Mouse (Mus musculus): ENCODE results near the gene Itgav. TPM values are rescaled to one million over a fixed set of nuclear protein-coding genes. Genes with fewer than 3 reads are reported as not detected.
"Not testable (repeated sequence)": the region's sequence is repeated elsewhere in the genome, so short reads cannot be mapped to it uniquely, and the experiment has no call there.

Gene Itgav
- polyA plus RNA-seq, 1 experiment from 2014 or later, result 32.9 TPM

- Histone ChIP-seq H3K9me3 (ENCODE audit: control insufficient read depth, low read length) (no peaks in the 10 kb centered on the region), H3K4me3 (ENCODE audit: low read depth, low read length) (no peak overlapping the region), H3K9ac (replicated peaks; ENCODE audit: low read depth, low read length) (no peak overlapping the region), H3K4me2 (ENCODE audit: low read depth, low read length) (no peak overlapping the region), H3K27me3 (ENCODE audit: control insufficient read depth, insufficient read depth, low read length) (no peaks in the 10 kb centered on the region), H3K27ac (ENCODE audit: low read depth, low read length) (no peak overlapping the region), H3K4me1 (ENCODE audit: control insufficient read depth, insufficient read depth, low read length) (no peaks in the 10 kb centered on the region), H3K36me3 (ENCODE audit: control insufficient read depth, insufficient read depth, low read length) (no peaks in the 10 kb centered on the region)
- no peak for ATAC-seq (ENCODE audit: low read depth)
- 84% methylated on average over 4 of the region's 4 CpGs for WGBS
Observed at GRCm38 (mm10) chr2:83700667-83701066, 23.5 kb upstream of the Itgav start.

GRCm38 (mm10) chr2:83702411-83702810 is 21.8 kb upstream of the Itgav start:
- Histone ChIP-seq H3K4me2 (ENCODE audit: low read depth, low read length) (no peak overlapping the region), H3K36me3 (ENCODE audit: control insufficient read depth, insufficient read depth, low read length) (no peaks in the 10 kb centered on the region), H3K4me3 (ENCODE audit: low read depth, low read length) (no peak overlapping the region), H3K9ac (replicated peaks; ENCODE audit: low read depth, low read length) (no peak overlapping the region), H3K27ac (ENCODE audit: low read depth, low read length) (no peak overlapping the region), H3K4me1 (ENCODE audit: control insufficient read depth, insufficient read depth, low read length) (no peaks in the 10 kb centered on the region), H3K27me3 (ENCODE audit: control insufficient read depth, insufficient read depth, low read length) (no peaks in the 10 kb centered on the region), H3K9me3 (ENCODE audit: control insufficient read depth, low read length) (no peaks in the 10 kb centered on the region)
- ATAC-seq (ENCODE audit: low read depth), result no peak
- WGBS, result 92% methylated on average over 5 of the region's 7 CpGs

GRCm38 (mm10) chr2:83705580-83706158 is 18.5 kb upstream of the Itgav start:
- H3K4me2 ChIP-seq (ENCODE audit: low read depth, low read length), result no peak overlapping the region
- H3K36me3 ChIP-seq (ENCODE audit: control insufficient read depth, insufficient read depth, low read length), result no peaks in the 10 kb centered on the region
- no peaks in the 10 kb centered on the region for H3K27me3 ChIP-seq (ENCODE audit: control insufficient read depth, insufficient read depth, low read length)
- WGBS, result 83% methylated on average over 9 of the region's 9 CpGs
- no peaks in the 10 kb centered on the region for H3K4me1 ChIP-seq (ENCODE audit: control insufficient read depth, insufficient read depth, low read length)
- no peak overlapping the region for H3K4me3 ChIP-seq (ENCODE audit: low read depth, low read length)
- H3K9me3 ChIP-seq (ENCODE audit: control insufficient read depth, low read length), result no peaks in the 10 kb centered on the region
- H3K9ac ChIP-seq (replicated peaks; ENCODE audit: low read depth, low read length), result no peak overlapping the region
- ATAC-seq (ENCODE audit: low read depth), result no peak
- no peak overlapping the region for H3K27ac ChIP-seq (ENCODE audit: low read depth, low read length)

GRCm38 (mm10) chr2:83709896-83710524 is 14.2 kb upstream of the Itgav start:
- no peaks in the 10 kb centered on the region for H3K27me3 ChIP-seq (ENCODE audit: control insufficient read depth, insufficient read depth, low read length)
- no peak overlapping the region for H3K4me3 ChIP-seq (ENCODE audit: low read depth, low read length)
- no peak overlapping the region for H3K9ac ChIP-seq (replicated peaks; ENCODE audit: low read depth, low read length)
- peak; percentile 17; the same call in 1 of the 2 replicates for ATAC-seq (ENCODE audit: low read depth)
- H3K36me3 ChIP-seq (ENCODE audit: control insufficient read depth, insufficient read depth, low read length), result no peaks in the 10 kb centered on the region
- WGBS, result 29% methylated on average over 11 of the region's 11 CpGs
- H3K9me3 ChIP-seq (ENCODE audit: control insufficient read depth, low read length), result no peaks in the 10 kb centered on the region
- no peak overlapping the region for H3K4me2 ChIP-seq (ENCODE audit: low read depth, low read length)
- H3K4me1 ChIP-seq (ENCODE audit: control insufficient read depth, insufficient read depth, low read length), result no peaks in the 10 kb centered on the region
- no peak overlapping the region for H3K27ac ChIP-seq (ENCODE audit: low read depth, low read length)

GRCm38 (mm10) chr2:83713281-83713680 is 10.9 kb upstream of the Itgav start:
- not testable (repeated sequence) for H3K4me1 ChIP-seq (ENCODE audit: control insufficient read depth, insufficient read depth, low read length); H3K9me3 ChIP-seq (ENCODE audit: control insufficient read depth, low read length); H3K4me2 ChIP-seq (ENCODE audit: low read depth, low read length); H3K27ac ChIP-seq (ENCODE audit: low read depth, low read length); H3K4me3 ChIP-seq (ENCODE audit: low read depth, low read length); H3K36me3 ChIP-seq (ENCODE audit: control insufficient read depth, insufficient read depth, low read length); H3K27me3 ChIP-seq (ENCODE audit: control insufficient read depth, insufficient read depth, low read length); H3K9ac ChIP-seq (replicated peaks; ENCODE audit: low read depth, low read length); ATAC-seq (ENCODE audit: low read depth)
- WGBS, result 86% methylated on average over 7 of the region's 7 CpGs

- Histone ChIP-seq H3K9me3 (ENCODE audit: control insufficient read depth, low read length) (no peaks in the 10 kb centered on the region), H3K4me3 (ENCODE audit: low read depth, low read length) (no peak overlapping the region), H3K27me3 (ENCODE audit: control insufficient read depth, insufficient read depth, low read length) (no peaks in the 10 kb centered on the region), H3K4me2 (ENCODE audit: low read depth, low read length) (no peak overlapping the region), H3K4me1 (ENCODE audit: control insufficient read depth, insufficient read depth, low read length) (no peaks in the 10 kb centered on the region), H3K27ac (ENCODE audit: low read depth, low read length) (no peak overlapping the region), H3K36me3 (ENCODE audit: control insufficient read depth, insufficient read depth, low read length) (no peaks in the 10 kb centered on the region), H3K9ac (replicated peaks; ENCODE audit: low read depth, low read length) (no peak overlapping the region)
- no peak for ATAC-seq (ENCODE audit: low read depth)
- WGBS, result 82% methylated on average over 5 of the region's 5 CpGs
Observed at GRCm38 (mm10) chr2:83713946-83714345, 10.3 kb upstream of the Itgav start.

- Histone ChIP-seq H3K4me2 (ENCODE audit: low read depth, low read length) (no peak overlapping the region), H3K4me1 (ENCODE audit: control insufficient read depth, insufficient read depth, low read length) (no peaks in the 10 kb centered on the region), H3K4me3 (ENCODE audit: low read depth, low read length) (no peak overlapping the region), H3K27me3 (ENCODE audit: control insufficient read depth, insufficient read depth, low read length) (no peaks in the 10 kb centered on the region), H3K27ac (ENCODE audit: low read depth, low read length) (no peak overlapping the region), H3K9ac (replicated peaks; ENCODE audit: low read depth, low read length) (no peak overlapping the region), H3K9me3 (ENCODE audit: control insufficient read depth, low read length) (no peaks in the 10 kb centered on the region), H3K36me3 (ENCODE audit: control insufficient read depth, insufficient read depth, low read length) (no peaks in the 10 kb centered on the region)
- 7% methylated on average over 6 of the region's 6 CpGs for WGBS
- ATAC-seq (ENCODE audit: low read depth), result peak; percentile 75; the same call in 1 of the 2 replicates
Observed at GRCm38 (mm10) chr2:83714783-83715182, 9.4 kb upstream of the Itgav start.

- H3K4me2 ChIP-seq (ENCODE audit: low read depth, low read length), result no peak overlapping the region
- no peak for ATAC-seq (ENCODE audit: low read depth)
- 93% methylated on average over 4 of the region's 4 CpGs for WGBS
Observed at GRCm38 (mm10) chr2:83718341-83718740, 5.9 kb upstream of the Itgav start.

GRCm38 (mm10) chr2:83721635-83722034 is 2.6 kb upstream of the Itgav start:
- WGBS, result 89% methylated on average over 3 of the region's 3 CpGs
- no peaks in the 10 kb centered on the region for H3K9me3 ChIP-seq (ENCODE audit: control insufficient read depth, low read length)
- no peak overlapping the region for H3K4me3 ChIP-seq (ENCODE audit: low read depth, low read length)
- ATAC-seq (ENCODE audit: low read depth), result no peak
- H3K4me2 ChIP-seq (ENCODE audit: low read depth, low read length), result no peak overlapping the region
- H3K27me3 ChIP-seq (ENCODE audit: control insufficient read depth, insufficient read depth, low read length), result no peaks in the 10 kb centered on the region; the same call in 1 of the 2 replicates
- H3K27ac ChIP-seq (ENCODE audit: low read depth, low read length), result no peak overlapping the region
- H3K36me3 ChIP-seq (ENCODE audit: control insufficient read depth, insufficient read depth, low read length), result no peaks in the 10 kb centered on the region
- no peaks in the 10 kb centered on the region for H3K4me1 ChIP-seq (ENCODE audit: control insufficient read depth, insufficient read depth, low read length)
- no peak overlapping the region for H3K9ac ChIP-seq (replicated peaks; ENCODE audit: low read depth, low read length)

More at GRCm38 (mm10) chr2:83718341-83718740, 5.9 kb upstream of the Itgav start:
- no peaks in the 10 kb centered on the region for H3K27me3 ChIP-seq (ENCODE audit: control insufficient read depth, insufficient read depth, low read length)
- no peaks in the 10 kb centered on the region for H3K36me3 ChIP-seq (ENCODE audit: control insufficient read depth, insufficient read depth, low read length)
- no peaks in the 10 kb centered on the region for H3K4me1 ChIP-seq (ENCODE audit: control insufficient read depth, insufficient read depth, low read length)
- H3K4me3 ChIP-seq (ENCODE audit: low read depth, low read length), result no peak overlapping the region
- H3K9me3 ChIP-seq (ENCODE audit: control insufficient read depth, low read length), result no peaks in the 10 kb centered on the region
- H3K9ac ChIP-seq (replicated peaks; ENCODE audit: low read depth, low read length), result no peak overlapping the region
- no peak overlapping the region for H3K27ac ChIP-seq (ENCODE audit: low read depth, low read length)
